Mouse (Mus musculus): Measurements from ENCODE around the gene Hal. TPM values are rescaled to one million over a fixed set of nuclear protein-coding genes. Genes with fewer than 3 reads are reported as not detected.

The Hal gene
- polyA plus RNA-seq, 1 experiment from 2014 or later: 0.05 TPM

DNA sequence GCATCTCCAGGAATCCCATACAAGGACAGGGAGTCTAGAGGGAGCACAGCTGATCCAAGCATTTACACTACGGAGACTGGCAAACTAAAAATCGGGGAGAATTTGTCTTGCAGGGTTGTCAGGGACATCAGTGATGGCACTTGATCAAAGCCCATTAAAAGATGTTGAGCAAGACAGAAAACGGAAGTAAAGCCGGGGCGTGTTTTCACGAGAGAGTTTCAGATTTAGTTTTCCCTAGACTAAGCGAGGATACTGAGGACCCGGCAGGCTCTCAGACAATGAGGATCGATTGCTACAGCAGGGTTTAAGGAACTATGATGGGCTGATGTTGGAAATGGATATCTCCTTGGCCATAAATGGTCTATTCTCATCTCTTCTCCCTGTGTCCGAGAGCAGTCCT, 78.5 kb downstream of the Hal start:
- Histone ChIP-seq H3K4me2 (ENCODE audit: low read depth, low read length) (no peak overlapping the region), H3K9ac (replicated peaks; ENCODE audit: low read depth, low read length) (no peak overlapping the region), H3K4me1 (ENCODE audit: control insufficient read depth, insufficient read depth, low read length) (no peaks in the 10 kb centered on the region), H3K27me3 (ENCODE audit: control insufficient read depth, insufficient read depth, low read length) (no peaks in the 10 kb centered on the region), H3K36me3 (ENCODE audit: control insufficient read depth, insufficient read depth, low read length) (no peaks in the 10 kb centered on the region), H3K27ac (ENCODE audit: low read depth, low read length) (no peak overlapping the region), H3K4me3 (ENCODE audit: low read depth, low read length) (no peak overlapping the region), H3K9me3 (ENCODE audit: control insufficient read depth, low read length) (no peaks in the 10 kb centered on the region)
- ATAC-seq (ENCODE audit: low read depth): no peak
- 87% methylated on average over 10 of the region's 10 CpGs for WGBS

DNA sequence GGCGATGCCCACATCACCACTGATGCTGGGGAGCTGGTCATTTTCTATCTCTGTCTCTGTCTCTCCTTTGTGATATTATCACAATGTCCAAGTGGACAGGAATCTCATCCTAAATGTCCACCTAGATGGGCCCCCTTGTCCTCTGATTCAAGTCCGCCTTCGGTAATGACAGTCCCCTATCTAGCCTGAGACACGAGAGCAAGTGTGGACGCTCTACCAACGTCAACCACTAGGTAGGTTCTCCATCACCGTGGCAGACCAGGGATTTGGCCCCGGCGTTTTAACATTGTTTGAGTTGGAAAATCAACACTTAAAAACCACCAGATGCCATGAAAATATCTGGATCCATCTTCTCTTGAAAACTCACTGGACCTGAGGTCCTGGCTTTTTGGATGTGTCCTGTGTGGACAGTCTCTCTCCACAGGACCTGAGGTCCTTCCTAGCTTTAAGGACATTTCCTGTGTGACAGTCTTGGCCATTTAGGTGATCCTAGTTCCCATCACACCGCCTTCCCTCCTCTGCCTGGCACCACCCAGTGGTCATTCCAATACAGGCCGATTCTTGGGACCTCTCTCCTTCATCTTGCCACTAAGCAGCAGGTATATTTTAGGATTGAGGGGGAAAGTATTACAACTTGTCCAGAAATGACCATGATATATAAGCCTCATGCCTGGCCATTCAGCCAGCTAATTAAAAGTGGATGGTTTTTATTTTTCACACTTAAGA, 79.4 kb downstream of the Hal start:
- Histone ChIP-seq H3K36me3 (ENCODE audit: control insufficient read depth, insufficient read depth, low read length) (no peaks in the 10 kb centered on the region), H3K9me3 (ENCODE audit: control insufficient read depth, low read length) (no peaks in the 10 kb centered on the region), H3K4me1 (ENCODE audit: control insufficient read depth, insufficient read depth, low read length) (no peaks in the 10 kb centered on the region), H3K4me3 (ENCODE audit: low read depth, low read length) (no peak overlapping the region), H3K27me3 (ENCODE audit: control insufficient read depth, insufficient read depth, low read length) (no peaks in the 10 kb centered on the region), H3K4me2 (ENCODE audit: low read depth, low read length) (no peak overlapping the region), H3K9ac (replicated peaks; ENCODE audit: low read depth, low read length) (no peak overlapping the region), H3K27ac (ENCODE audit: low read depth, low read length) (no peak overlapping the region)
- ATAC-seq (ENCODE audit: low read depth): no peak
- 92% methylated on average over 11 of the region's 11 CpGs for WGBS

DNA sequence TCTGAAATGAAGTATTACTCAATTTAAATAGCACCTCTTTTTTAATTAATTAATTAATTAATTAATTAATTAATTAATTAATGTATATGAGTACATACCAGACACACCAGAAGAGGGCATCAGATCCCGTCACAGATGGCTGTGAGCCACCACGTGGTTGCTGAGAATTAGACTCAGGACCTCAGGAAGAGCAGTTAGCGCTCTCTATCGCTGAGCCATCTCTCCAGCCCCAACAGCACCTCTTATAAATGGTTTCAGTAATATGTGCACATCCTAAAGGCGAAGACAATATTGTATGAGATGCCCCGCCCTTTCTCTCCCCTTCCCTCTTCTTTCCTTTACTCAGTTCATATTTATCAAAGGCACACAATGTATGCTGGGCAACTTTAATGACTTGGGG, 80.1 kb downstream of the Hal start:
- Histone ChIP-seq H3K27ac (ENCODE audit: low read depth, low read length) (no peak overlapping the region), H3K9ac (replicated peaks; ENCODE audit: low read depth, low read length) (no peak overlapping the region), H3K4me2 (ENCODE audit: low read depth, low read length) (no peak overlapping the region), H3K36me3 (ENCODE audit: control insufficient read depth, insufficient read depth, low read length) (no peaks in the 10 kb centered on the region), H3K27me3 (ENCODE audit: control insufficient read depth, insufficient read depth, low read length) (no peaks in the 10 kb centered on the region), H3K4me1 (ENCODE audit: control insufficient read depth, insufficient read depth, low read length) (no peaks in the 10 kb centered on the region), H3K4me3 (ENCODE audit: low read depth, low read length) (no peak overlapping the region), H3K9me3 (ENCODE audit: control insufficient read depth, low read length) (no peaks in the 10 kb centered on the region)
- no peak for ATAC-seq (ENCODE audit: low read depth)
- 93% methylated on average over 6 of the region's 6 CpGs for WGBS

Other genes starting within 250 kb of the Hal start
- 5.7 and 10.8 TPM in 2 replicates for gene Elk3, start 177.6 kb upstream of the Hal start, polyA plus RNA-seq (2014; fragmentation: Nextera tagmentation; extraction: Ambion mirVana)
- gene Lta4h, start 35.4 kb upstream of the Hal start, polyA plus RNA-seq (2014; fragmentation: Nextera tagmentation; extraction: Ambion mirVana): 70.6 and 87.2 TPM in 2 replicates
- gene Amdhd1, start 51.3 kb downstream of the Hal start, polyA plus RNA-seq (2014; fragmentation: Nextera tagmentation; extraction: Ambion mirVana): not detected in 2 replicates
- gene Ccdc38, start 51.9 kb downstream of the Hal start, polyA plus RNA-seq (2014; fragmentation: Nextera tagmentation; extraction: Ambion mirVana): 0.29 and 0.54 TPM in 2 replicates
- gene Snrpf, start 100.9 kb downstream of the Hal start, polyA plus RNA-seq (2014; fragmentation: Nextera tagmentation; extraction: Ambion mirVana): 60.5 and 69.8 TPM in 2 replicates
- gene Ntn4, start 151.9 kb downstream of the Hal start, polyA plus RNA-seq (2014; fragmentation: Nextera tagmentation; extraction: Ambion mirVana): 0.53 and 1.7 TPM in 2 replicates